Mouse (Mus musculus) Patski (cell line): ENCODE measurements at regions not wholly inside any gene's neighbourhood (a gene's known extent, or its start where the extent isn't known, plus 50 kb on each side); places are given as distances from the start of the nearest gene placed in this dataset.

Source experiments
- ATAC-seq: fragments of 100-300 bp; one replicate; pipeline ENCODE4 v1.8.0; 2021
- CTCF ChIA-PET: fragments of 350-600 bp; sonication (Branson Sonifier 250); formaldehyde crosslinking; loops from one replicate; lab custom pipeline; 2022; ENCODE audit warnings: inconsistent platforms; lab: Charles Lee
- POLR2A ChIA-PET: fragments of 350-600 bp; sonication (Branson Sonifier 250); formaldehyde crosslinking; loops from one replicate; lab custom pipeline; 2022; ENCODE audit warnings: antibody characterized with exemption, inconsistent platforms; lab: Charles Lee
- DNase-seq: peaks from one replicate; pipeline ENCODE4 v3.0.0-alpha.2; 2011; ENCODE audit warnings: low read depth, low spot score
- H3K27me3 ChIP-seq: fragments of 371-371 bp; one replicate; pipeline ENCODE4 v1.5.1; 2021
- CTCF ChIP-seq: fragments of 100-300 bp; IDR thresholded peaks from one replicate; pipeline ENCODE4 v1.5.1; 2021
- in situ Hi-C: fragments of 300-500 bp; cut with MboI; formaldehyde crosslinking; loops from 3 replicates; pipeline ENCODE4 v1.11.1; 2018; ENCODE audit warnings: low pct_unique_long_range_greater_than_20kb, mixed read lengths

DNA sequence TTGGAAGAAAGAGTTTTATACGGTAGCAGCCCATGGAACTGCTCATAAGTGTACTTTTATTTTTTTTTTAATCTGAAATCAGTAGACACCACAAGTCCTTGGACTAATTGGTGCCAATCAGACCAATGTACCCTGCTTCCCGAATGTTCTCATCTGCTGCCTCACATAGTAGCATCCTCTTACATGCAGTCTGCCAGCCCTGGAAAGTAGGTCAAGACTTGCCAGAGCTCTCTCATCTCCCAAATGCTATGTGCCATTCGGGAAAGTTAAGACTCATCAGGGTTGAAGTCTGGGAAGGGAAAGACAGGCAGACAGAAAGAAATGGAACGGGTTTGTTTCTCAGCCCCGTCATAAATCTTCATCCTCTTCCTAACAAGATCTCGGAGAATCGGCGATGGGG, 115.2 kb upstream of the Rbms3 start:
- POLR2A ChIA-PET, result no interaction called here
- no peaks in the 10 kb centered on the region for H3K27me3 ChIP-seq
- no peak for TF ChIP-seq CTCF
- in situ Hi-C loops, result no loop called here
- DNase-seq, result no peak
- ATAC-seq, result no peak
- CTCF ChIA-PET, result no interaction called here

DNA sequence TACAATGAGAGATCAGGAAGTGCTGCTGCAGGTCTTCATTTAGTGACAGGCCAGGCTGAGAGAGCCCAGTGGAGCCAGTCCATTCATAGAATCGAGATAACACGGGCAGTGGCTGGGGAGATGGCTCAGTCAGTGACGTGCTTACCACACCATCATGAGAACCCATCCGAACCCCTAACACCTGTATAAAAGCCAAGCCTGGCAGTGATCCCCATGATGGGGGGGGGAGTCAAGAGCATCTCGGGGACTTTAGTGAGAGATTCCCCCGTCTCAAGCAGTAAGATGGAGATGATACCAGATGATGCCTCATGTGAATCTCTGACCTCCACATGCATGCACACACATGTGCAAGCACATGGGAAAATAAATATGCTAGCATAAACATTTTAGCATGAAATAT, 99.7 kb upstream of the Rbms3 start:
- POLR2A ChIA-PET, result no interaction called here
- in situ Hi-C loops, result no loop called here
- H3K27me3 ChIP-seq, result peaks cover 8% of the 10 kb centered on the region
- TF ChIP-seq CTCF, result no peak
- DNase-seq (no peak), ATAC-seq (no peak)
- CTCF ChIA-PET, result no interaction called here

DNA sequence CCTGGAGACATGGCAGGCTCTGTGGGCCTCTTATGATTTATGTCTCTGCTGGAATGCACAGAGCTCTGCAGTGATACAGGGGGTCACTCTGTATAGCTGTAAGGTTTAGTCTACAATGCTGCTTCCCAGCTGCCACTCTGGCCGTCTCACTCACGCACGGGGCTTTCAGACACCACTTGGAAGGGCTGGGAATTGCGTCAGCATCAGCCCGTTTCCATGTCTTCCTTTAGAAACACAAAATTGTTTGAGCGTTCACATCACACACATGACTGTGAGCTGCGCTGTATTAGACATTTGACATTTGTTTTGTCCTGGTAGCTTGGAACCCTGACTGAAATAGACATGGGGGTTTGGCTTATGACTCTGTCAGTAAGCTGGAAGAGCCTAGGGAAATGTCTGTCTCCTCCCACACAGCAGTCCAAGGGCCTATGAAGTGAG, 90.5 kb upstream of the Rbms3 start:
- no peaks in the 10 kb centered on the region for H3K27me3 ChIP-seq
- no peak for ATAC-seq
- in situ Hi-C loops, result no loop called here
- TF ChIP-seq CTCF, result no peak
- no peak for DNase-seq
- ChIA-PET CTCF (interaction anchor here (1.4 kb wide), 1 partner anchor 33 kb away, joined by 3 read pairs; no protein-coding TSS in a partner anchor), POLR2A (no interaction called here)

DNA sequence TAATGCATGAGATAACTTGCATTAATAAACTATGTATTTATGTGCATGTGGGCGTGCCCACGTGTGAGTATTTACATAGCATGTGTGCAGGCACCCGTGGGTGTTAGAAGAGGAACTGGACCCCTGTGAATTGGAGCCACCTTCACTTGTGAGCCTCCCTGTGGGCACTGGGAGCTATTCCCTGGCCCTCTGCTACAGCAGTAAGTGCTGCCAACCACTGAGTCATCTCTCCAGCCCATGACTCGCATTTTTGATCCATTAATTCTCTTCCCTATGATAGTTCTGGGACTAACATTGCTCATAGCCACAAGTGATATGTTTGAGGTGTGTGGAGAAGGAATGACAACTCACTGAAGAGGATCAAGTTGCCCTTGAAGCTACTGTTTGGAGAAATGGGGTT, 87.6 kb upstream of the Rbms3 start:
- ChIA-PET POLR2A (no interaction called here), CTCF (no interaction called here)
- H3K27me3 ChIP-seq, result no peaks in the 10 kb centered on the region
- in situ Hi-C loops, result no loop called here
- peak; percentile 80 for ATAC-seq
- TF ChIP-seq CTCF, result no peak
- DNase-seq, result peak; percentile 22

DNA sequence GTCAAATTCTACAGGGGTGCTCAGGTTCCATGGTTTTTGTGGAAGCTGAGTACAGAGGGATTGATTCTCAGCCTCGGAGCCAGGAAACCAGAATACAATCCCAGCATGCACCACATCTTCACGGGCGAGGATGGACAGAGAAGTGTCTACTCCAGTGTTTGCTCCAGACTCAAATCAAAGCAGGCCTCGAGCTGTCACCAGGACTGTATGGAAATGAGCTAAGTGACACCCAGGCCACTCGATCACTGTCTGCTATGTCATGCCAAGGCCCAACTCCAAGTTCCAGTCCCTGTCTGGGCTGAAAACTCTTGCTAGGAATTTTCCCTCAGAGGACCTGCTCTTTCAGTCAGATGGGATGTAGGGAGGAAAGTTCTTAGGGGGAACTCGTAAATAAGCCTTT, 86.8 kb upstream of the Rbms3 start:
- CTCF ChIA-PET, result no interaction called here
- in situ Hi-C loops, result no loop called here
- POLR2A ChIA-PET, result no interaction called here
- H3K27me3 ChIP-seq, result no peaks in the 10 kb centered on the region
- ATAC-seq (no peak), DNase-seq (no peak)
- no peak for TF ChIP-seq CTCF

DNA sequence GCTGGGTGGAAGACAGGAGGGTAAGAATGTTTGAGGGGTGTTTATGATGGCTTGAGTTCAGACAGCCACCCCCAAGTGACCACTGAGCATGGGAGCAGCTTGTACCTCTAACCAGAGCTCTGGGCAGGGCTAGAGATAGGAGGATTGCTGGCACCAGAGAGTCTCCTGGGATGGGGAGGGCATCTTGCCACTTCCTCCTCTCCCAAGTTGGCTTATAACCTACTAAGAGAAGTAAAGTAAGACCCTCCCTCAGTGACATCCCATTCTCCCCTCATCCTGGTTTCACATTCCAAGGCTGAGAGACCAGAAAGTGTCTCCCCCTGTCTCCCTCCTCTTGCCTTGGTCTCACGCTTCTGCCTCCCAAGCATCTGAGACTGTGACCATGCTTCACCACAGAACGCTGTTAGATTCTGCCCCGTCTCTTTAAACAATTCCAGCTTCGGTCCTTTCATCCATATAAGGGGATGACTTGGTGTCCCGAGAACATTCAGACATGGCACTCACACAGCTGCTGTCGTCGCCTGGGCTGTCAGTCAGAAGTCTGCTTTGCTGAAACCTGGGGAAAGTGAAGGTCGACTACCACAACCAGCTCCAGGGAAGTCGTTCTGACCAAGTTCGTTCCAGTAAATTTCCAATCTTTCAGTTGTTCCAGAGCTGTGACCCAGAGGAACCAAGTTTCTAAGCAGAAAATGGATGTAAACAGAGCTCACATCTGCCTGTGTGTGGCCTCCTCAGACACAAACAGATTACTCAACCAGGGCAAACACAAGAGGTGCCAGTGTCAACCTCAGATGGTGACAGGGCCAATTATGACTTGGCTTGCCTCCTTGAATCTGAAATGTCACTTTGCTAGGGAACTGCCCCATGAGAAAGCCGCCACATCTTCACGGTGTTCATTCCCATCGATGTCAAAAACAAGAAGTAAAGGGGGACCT, 85.3 kb upstream of the Rbms3 start:
- no peaks in the 10 kb centered on the region for H3K27me3 ChIP-seq
- in situ Hi-C loops, result no loop called here
- ATAC-seq, result no peak
- no peak for TF ChIP-seq CTCF
- CTCF ChIA-PET, result no interaction called here
- POLR2A ChIA-PET, result no interaction called here
- no peak for DNase-seq

DNA sequence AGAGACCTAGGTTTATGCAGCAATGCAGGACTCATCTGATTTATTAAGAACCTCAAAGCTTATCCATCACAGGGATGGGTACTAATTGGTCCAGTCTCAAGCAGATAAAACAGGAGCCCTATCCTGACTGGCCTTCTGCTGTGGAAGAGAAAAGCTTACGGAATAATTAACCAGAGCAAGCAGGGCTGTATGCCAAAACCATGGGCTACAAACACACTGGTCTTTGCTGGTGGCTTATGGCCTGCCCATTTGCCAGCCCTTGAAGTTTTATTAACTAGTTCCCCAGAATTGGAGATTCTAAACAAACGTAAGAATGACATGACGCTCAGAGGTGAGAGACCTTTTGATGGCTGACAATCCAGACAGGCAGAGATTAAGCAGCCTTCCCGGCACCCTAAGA, 83.4 kb upstream of the Rbms3 start:
- no peaks in the 10 kb centered on the region for H3K27me3 ChIP-seq
- CTCF ChIA-PET, result no interaction called here
- DNase-seq, result no peak
- TF ChIP-seq CTCF, result no peak
- in situ Hi-C loops, result no loop called here
- POLR2A ChIA-PET, result interaction anchor here (0.6 kb wide), 1 partner anchor 23 kb away, joined by 6 read pairs; no protein-coding TSS in a partner anchor
- ATAC-seq, result no peak

DNA sequence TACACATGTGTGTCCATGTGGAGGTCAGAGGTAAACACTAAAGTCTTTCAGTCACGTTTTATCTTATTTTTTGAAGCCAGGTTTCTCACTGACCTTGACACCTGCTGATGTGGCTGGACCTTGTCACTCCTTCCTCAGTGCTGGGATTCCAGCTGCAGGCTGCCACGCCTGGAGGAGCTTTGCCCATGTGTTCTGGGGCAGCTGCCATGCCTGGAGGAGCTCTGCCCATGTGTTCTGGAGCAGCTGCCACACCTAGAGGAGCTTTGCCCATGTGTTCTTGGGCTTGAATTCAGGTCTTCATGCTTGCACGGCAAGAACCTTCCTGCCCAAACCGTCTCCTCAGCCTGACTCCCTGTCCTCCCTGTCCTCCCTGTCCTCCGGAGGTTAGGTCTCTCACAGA, 82.1 kb upstream of the Rbms3 start:
- in situ Hi-C loops, result no loop called here
- H3K27me3 ChIP-seq, result no peaks in the 10 kb centered on the region
- POLR2A ChIA-PET, result no interaction called here
- TF ChIP-seq CTCF, result no peak
- CTCF ChIA-PET, result no interaction called here
- ATAC-seq (no peak), DNase-seq (no peak)

DNA sequence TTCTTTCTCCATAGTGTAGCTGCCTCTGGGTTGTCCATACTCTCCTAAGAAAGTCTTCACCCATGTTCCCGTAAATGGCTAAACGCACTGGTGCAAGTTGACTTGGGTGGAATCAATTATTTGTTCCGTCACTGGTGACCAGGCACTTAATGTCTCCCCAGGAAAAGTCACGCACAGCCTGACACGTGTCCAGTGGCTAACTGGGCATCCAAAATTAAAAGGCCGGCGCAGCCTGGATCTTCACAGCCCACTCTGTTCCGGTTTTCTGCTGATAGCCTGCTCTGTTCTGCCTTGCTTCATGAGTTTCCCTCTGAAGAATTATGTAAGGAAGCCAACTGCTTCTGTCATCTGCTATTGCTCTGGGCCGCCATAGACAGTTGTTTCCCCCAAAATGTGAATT, 81.3 kb upstream of the Rbms3 start:
- in situ Hi-C loops, result no loop called here
- ChIA-PET CTCF (no interaction called here), POLR2A (no interaction called here)
- ATAC-seq, result no peak
- no peak for TF ChIP-seq CTCF
- H3K27me3 ChIP-seq, result no peaks in the 10 kb centered on the region
- no peak for DNase-seq

DNA sequence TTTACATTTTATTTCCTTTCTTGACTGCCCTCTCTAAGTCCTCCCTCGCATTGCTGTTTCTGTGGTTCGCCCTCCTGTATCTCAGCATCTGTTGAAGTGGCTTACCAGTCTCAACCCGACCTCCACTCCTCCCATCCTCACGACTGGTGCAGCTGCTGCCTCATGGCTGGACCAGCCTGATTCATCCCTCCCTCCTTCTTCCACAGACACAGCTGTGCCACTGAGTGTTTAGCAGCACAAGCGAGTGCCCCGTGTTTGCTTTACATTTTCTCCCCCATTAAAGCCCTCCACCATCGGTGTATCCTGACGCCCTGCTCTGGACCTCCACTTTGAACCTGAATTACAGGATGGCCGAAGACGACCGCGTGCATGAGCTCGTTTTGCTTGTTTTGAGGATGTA, 80.0 kb upstream of the Rbms3 start:
- no peaks in the 10 kb centered on the region for H3K27me3 ChIP-seq
- no peak for TF ChIP-seq CTCF
- DNase-seq (no peak), ATAC-seq (no peak)
- ChIA-PET CTCF (no interaction called here), POLR2A (no interaction called here)
- in situ Hi-C loops, result no loop called here

DNA sequence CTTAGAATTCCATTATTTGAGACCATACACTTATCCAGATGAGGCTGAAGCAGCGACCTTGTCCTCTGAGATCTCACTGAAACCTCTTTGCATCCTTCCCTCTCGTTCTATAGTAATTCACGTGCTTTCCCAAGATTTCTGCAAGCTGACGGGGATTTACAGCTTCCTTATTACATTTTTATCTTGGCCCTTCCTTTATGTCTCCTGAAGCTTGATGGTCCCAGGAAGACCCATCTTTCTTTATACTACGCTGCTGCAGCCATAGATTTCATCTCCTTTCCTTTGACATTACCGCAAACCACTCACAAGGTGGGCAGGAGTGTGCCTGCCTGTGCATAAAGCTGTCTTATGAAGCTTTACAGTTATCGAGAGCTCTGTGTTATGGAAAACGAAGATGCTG, 63.3 kb upstream of the Rbms3 start:
- TF ChIP-seq CTCF, result no peak
- no peak for DNase-seq
- H3K27me3 ChIP-seq, result no peaks in the 10 kb centered on the region
- POLR2A ChIA-PET, result no interaction called here
- CTCF ChIA-PET, result no interaction called here
- no peak for ATAC-seq
- in situ Hi-C loops, result no loop called here
